In genomic region chr9:14644956-14645355, GRCm38 (mm10) we compare ENCODE assay signal across 8 mouse cellular contexts. TPM values are rescaled to one million over a fixed set of nuclear protein-coding genes. Genes with fewer than 3 reads are reported as not detected.
DNase-seq lines count a peak whose midpoint lies in the region; ATAC-seq lines count a peak whose summit lies in the region.

Amotl1 (minus strand) TSS chr9:14645056.

- no peak for ATAC-seq in forebrain, embryonic 13.5 days
- no peak for ATAC-seq in forebrain, embryonic 15.5 days (replicated peaks)
- no peak for ATAC-seq in midbrain, embryonic 12.5 days (ENCODE audit: low FRiP score, low read depth)
- no peak for ATAC-seq in midbrain, embryonic 16.5 days
- no peak for ATAC-seq in heart, embryonic 13.5 days (ENCODE audit: extremely low read depth, insufficient number of reproducible peaks, low FRiP score, low TSS enrichment)
- no peak for ATAC-seq in limb, embryonic 15.5 days (ENCODE audit: insufficient number of reproducible peaks, low FRiP score, low TSS enrichment, low read depth)

- H3K27ac ChIP-seq in forebrain, embryonic 13.5 days, result no peak within 1 kb of the TSS
- H3K27ac ChIP-seq in forebrain, embryonic 15.5 days (replicated peaks), result no peak within 1 kb of the TSS
- no peak within 1 kb of the TSS for H3K27ac ChIP-seq in midbrain, embryonic 12.5 days (replicated peaks)
- no peak within 1 kb of the TSS for H3K27ac ChIP-seq in midbrain, embryonic 16.5 days (ENCODE audit: low read length)
- H3K27ac ChIP-seq in heart, embryonic 13.5 days (replicated peaks), result no peak within 1 kb of the TSS
- no peak within 1 kb of the TSS for H3K27ac ChIP-seq in limb, embryonic 15.5 days

- peaks cover 17% of the 10 kb centered on the region for H3K4me1 ChIP-seq in forebrain, embryonic 13.5 days
- no peaks in the 10 kb centered on the region; the same call in 1 of the 2 replicates for H3K4me1 ChIP-seq in forebrain, embryonic 15.5 days
- H3K4me1 ChIP-seq in midbrain, embryonic 12.5 days, result peaks cover 21% of the 10 kb centered on the region
- peaks cover 13% of the 10 kb centered on the region; the same call in 1 of the 2 replicates for H3K4me1 ChIP-seq in midbrain, embryonic 16.5 days (ENCODE audit: control insufficient read depth, insufficient read depth, low read length)
- peaks cover 37% of the 10 kb centered on the region for H3K4me1 ChIP-seq in heart, embryonic 13.5 days
- H3K4me1 ChIP-seq in limb, embryonic 15.5 days, result peaks cover 28% of the 10 kb centered on the region

- H3K4me3 ChIP-seq in forebrain, embryonic 13.5 days, result no peak within 1 kb of the TSS
- no peak within 1 kb of the TSS for H3K4me3 ChIP-seq in forebrain, embryonic 15.5 days
- no peak within 1 kb of the TSS for H3K4me3 ChIP-seq in midbrain, embryonic 12.5 days
- H3K4me3 ChIP-seq in midbrain, embryonic 16.5 days (ENCODE audit: low read depth, low read length), result no peak within 1 kb of the TSS
- no peak within 1 kb of the TSS for H3K4me3 ChIP-seq in heart, embryonic 13.5 days
- H3K4me3 ChIP-seq in limb, embryonic 15.5 days, result no peak within 1 kb of the TSS

- no peaks in the 10 kb centered on the region for H3K27me3 ChIP-seq in forebrain, embryonic 13.5 days
- H3K27me3 ChIP-seq in forebrain, embryonic 15.5 days, result no peaks in the 10 kb centered on the region
- peaks cover 9% of the 10 kb centered on the region for H3K27me3 ChIP-seq in midbrain, embryonic 12.5 days
- no peaks in the 10 kb centered on the region for H3K27me3 ChIP-seq in midbrain, embryonic 16.5 days (ENCODE audit: control insufficient read depth, insufficient read depth, low read depth, low read length)
- no peaks in the 10 kb centered on the region for H3K27me3 ChIP-seq in heart, embryonic 13.5 days (replicated peaks)
- H3K27me3 ChIP-seq in limb, embryonic 15.5 days, result no peaks in the 10 kb centered on the region

- H3K36me3 ChIP-seq in forebrain, embryonic 13.5 days (ENCODE audit: poor library complexity, severe bottlenecking), result no peaks in the 10 kb centered on the region
- no peaks in the 10 kb centered on the region for H3K36me3 ChIP-seq in forebrain, embryonic 15.5 days
- no peaks in the 10 kb centered on the region for H3K36me3 ChIP-seq in midbrain, embryonic 12.5 days
- no peaks in the 10 kb centered on the region for H3K36me3 ChIP-seq in midbrain, embryonic 16.5 days (ENCODE audit: control insufficient read depth, insufficient read depth, low read length)
- H3K36me3 ChIP-seq in heart, embryonic 13.5 days, result no peaks in the 10 kb centered on the region
- H3K36me3 ChIP-seq in limb, embryonic 15.5 days, result no peaks in the 10 kb centered on the region

- no peak within 1 kb of the TSS for H3K4me2 ChIP-seq in forebrain, embryonic 13.5 days
- H3K4me2 ChIP-seq in forebrain, embryonic 15.5 days (replicated peaks), result no peak within 1 kb of the TSS
- H3K4me2 ChIP-seq in midbrain, embryonic 12.5 days (replicated peaks), result no peak within 1 kb of the TSS
- H3K4me2 ChIP-seq in midbrain, embryonic 16.5 days (ENCODE audit: low read length), result no peak within 1 kb of the TSS
- no peak within 1 kb of the TSS for H3K4me2 ChIP-seq in heart, embryonic 13.5 days
- H3K4me2 ChIP-seq in limb, embryonic 15.5 days, result no peak within 1 kb of the TSS

- H3K9me3 ChIP-seq in forebrain, embryonic 13.5 days (replicated peaks), result no peaks in the 10 kb centered on the region
- no peaks in the 10 kb centered on the region for H3K9me3 ChIP-seq in forebrain, embryonic 15.5 days
- no peaks in the 10 kb centered on the region for H3K9me3 ChIP-seq in midbrain, embryonic 12.5 days
- no peaks in the 10 kb centered on the region for H3K9me3 ChIP-seq in midbrain, embryonic 16.5 days (replicated peaks; ENCODE audit: control insufficient read depth, low read length, poor library complexity, severe bottlenecking)
- H3K9me3 ChIP-seq in heart, embryonic 13.5 days, result 0 out of 2 replicates have a peak, but pooled peaks cover 4% of the 10 kb centered on the region
- H3K9me3 ChIP-seq in limb, embryonic 15.5 days, result no peaks in the 10 kb centered on the region

- WGBS in forebrain, embryonic 13.5 days, result 60% methylated on average over 4 of the region's 4 CpGs
- 61% methylated on average over 4 of the region's 4 CpGs for WGBS in forebrain, embryonic 15.5 days
- 55% methylated on average over 4 of the region's 4 CpGs for WGBS in midbrain, embryonic 12.5 days
- WGBS in midbrain, embryonic 16.5 days, result 38% methylated on average over 4 of the region's 4 CpGs
- WGBS in heart, embryonic 13.5 days, result 57% methylated on average over 4 of the region's 4 CpGs
- WGBS in limb, embryonic 15.5 days, result 54% methylated on average over 4 of the region's 4 CpGs

- no peak for DNase-seq in thymus, postnatal 4 days
- no peak for DNase-seq in ovary, adult 18-20 months (ENCODE audit: low spot score)

- no peak within 1 kb of the TSS for H3K9ac ChIP-seq in forebrain, embryonic 13.5 days
- H3K9ac ChIP-seq in forebrain, embryonic 15.5 days (replicated peaks), result no peak within 1 kb of the TSS
- no peak within 1 kb of the TSS for H3K9ac ChIP-seq in midbrain, embryonic 12.5 days (replicated peaks)
- H3K9ac ChIP-seq in midbrain, embryonic 16.5 days (ENCODE audit: low read depth, low read length), result no peak within 1 kb of the TSS
- H3K9ac ChIP-seq in heart, embryonic 13.5 days, result no peak within 1 kb of the TSS
- H3K9ac ChIP-seq in limb, embryonic 15.5 days, result no peak within 1 kb of the TSS

RNA-seq across cellular contexts. Expression of gene Amotl1, which starts in this region (rescaled TPM):
- polyA plus RNA-seq in forebrain, embryonic 13.5 days (2015; fragmentation: Nextera tagmentation; extraction: Ambion mirVana), result 10.6 and 11.9 TPM in 2 replicates
- 9.4 and 9.6 TPM in 2 replicates for polyA plus RNA-seq in forebrain, embryonic 15.5 days (2015; fragmentation: Nextera tagmentation; extraction: Ambion mirVana)
- 14.6 and 15.7 TPM in 2 replicates for polyA plus RNA-seq in midbrain, embryonic 12.5 days (2016; fragmentation: Nextera tagmentation; extraction: Ambion mirVana)
- polyA plus RNA-seq in midbrain, embryonic 16.5 days (2015; fragmentation: Nextera tagmentation; extraction: Ambion mirVana), result 8.3 and 9.1 TPM in 2 replicates
- 15.3 and 15.7 TPM in 2 replicates for polyA plus RNA-seq in heart, embryonic 13.5 days (2015; fragmentation: Nextera tagmentation; extraction: Ambion mirVana)
- polyA plus RNA-seq in limb, embryonic 15.5 days (2015; fragmentation: Nextera tagmentation; extraction: Ambion mirVana), result 35.3 and 36.1 TPM in 2 replicates
